Mouse (Mus musculus): ENCODE measurements around the gene Epb41l3. TPM values are rescaled to one million over a fixed set of nuclear protein-coding genes. Genes with fewer than 3 reads are reported as not detected.

The Epb41l3 gene
- polyA plus RNA-seq, 1 experiment: 5.8 TPM

- Histone ChIP-seq H3K27me3 (ENCODE audit: control insufficient read depth, insufficient read depth, low read length) (no peaks in the 10 kb centered on the region), H3K4me1 (ENCODE audit: control insufficient read depth, insufficient read depth, insufficient read length) (no peaks in the 10 kb centered on the region), H3K27ac (ENCODE audit: insufficient read depth, low read length) (no peak overlapping the region), H3K4me3 (ENCODE audit: extremely low read depth, insufficient read depth, insufficient read length) (no peak overlapping the region), H3K36me3 (ENCODE audit: control insufficient read depth, insufficient read depth, low read length) (no peaks in the 10 kb centered on the region)
- no peak for DNase-seq (ENCODE audit: low read depth in 1 of 2, low spot score in 2 of 2)
- WGBS: 95% methylated on average over 10 of the region's 10 CpGs
- TF ChIP-seq POLR2A (IDR thresholded peaks at IDR 0.05; ENCODE audit: low read depth, low read length) (no peak), CTCF (IDR thresholded peaks at IDR 0.05; ENCODE audit: extremely low read depth, insufficient read depth, insufficient read length, insufficient replicate concordance) (no peak)
Measured at GRCm38 (mm10) chr17:69196656-69197055, 121.2 kb downstream of the Epb41l3 start.

- no peaks in the 10 kb centered on the region for H3K4me1 ChIP-seq (ENCODE audit: control insufficient read depth, insufficient read depth, insufficient read length)
- no peaks in the 10 kb centered on the region for H3K36me3 ChIP-seq (ENCODE audit: control insufficient read depth, insufficient read depth, low read length)
- H3K4me3 ChIP-seq (ENCODE audit: extremely low read depth, insufficient read depth, insufficient read length): no peak overlapping the region
- WGBS: 60% methylated on average over 1 of the region's 1 CpGs
- DNase-seq (ENCODE audit: low read depth in 1 of 2, low spot score in 2 of 2): no peak
- H3K27me3 ChIP-seq (ENCODE audit: control insufficient read depth, insufficient read depth, low read length): no peaks in the 10 kb centered on the region
- no peak overlapping the region for H3K27ac ChIP-seq (ENCODE audit: insufficient read depth, low read length)
- TF ChIP-seq POLR2A (IDR thresholded peaks at IDR 0.05; ENCODE audit: low read depth, low read length) (no peak), CTCF (IDR thresholded peaks at IDR 0.05; ENCODE audit: extremely low read depth, insufficient read depth, insufficient read length, insufficient replicate concordance) (no peak)
Measured at GRCm38 (mm10) chr17:69198805-69199204, 123.3 kb downstream of the Epb41l3 start.

GRCm38 (mm10) chr17:69199827-69200226 is 124.3 kb downstream of the Epb41l3 start:
- no peaks in the 10 kb centered on the region for H3K36me3 ChIP-seq (ENCODE audit: control insufficient read depth, insufficient read depth, low read length)
- no peak overlapping the region for H3K27ac ChIP-seq (ENCODE audit: insufficient read depth, low read length)
- TF ChIP-seq POLR2A (IDR thresholded peaks at IDR 0.05; ENCODE audit: low read depth, low read length): no peak
- TF ChIP-seq CTCF (IDR thresholded peaks at IDR 0.05; ENCODE audit: extremely low read depth, insufficient read depth, insufficient read length, insufficient replicate concordance): no peak
- H3K27me3 ChIP-seq (ENCODE audit: control insufficient read depth, insufficient read depth, low read length): no peaks in the 10 kb centered on the region
- WGBS: 29% methylated on average over 6 of the region's 6 CpGs
- no peak overlapping the region for H3K4me3 ChIP-seq (ENCODE audit: extremely low read depth, insufficient read depth, insufficient read length)
- no peak for DNase-seq (ENCODE audit: low read depth in 1 of 2, low spot score in 2 of 2)
- no peaks in the 10 kb centered on the region for H3K4me1 ChIP-seq (ENCODE audit: control insufficient read depth, insufficient read depth, insufficient read length)

DNA sequence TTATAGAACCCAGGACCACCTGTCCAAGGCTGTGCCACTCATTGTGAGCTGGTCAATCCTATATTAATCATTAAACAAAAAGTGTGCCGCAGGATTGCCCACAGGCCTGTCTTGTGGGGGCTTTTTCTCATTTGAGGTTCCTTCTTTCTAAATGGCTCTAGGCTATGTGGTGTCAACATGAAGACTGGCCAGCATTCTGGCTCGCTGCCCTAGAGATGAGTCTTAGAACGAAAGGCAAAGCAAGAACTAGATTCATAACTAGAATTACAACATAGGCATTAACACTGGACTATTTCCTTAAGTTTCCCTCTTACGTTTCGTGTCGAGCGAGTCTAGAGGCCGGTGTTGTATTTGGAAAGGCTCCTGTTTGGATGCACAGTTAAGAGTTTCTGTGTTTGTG is 125.5 kb downstream of the Epb41l3 start:
- H3K4me1 ChIP-seq (ENCODE audit: control insufficient read depth, insufficient read depth, insufficient read length): no peaks in the 10 kb centered on the region
- no peak for DNase-seq (ENCODE audit: low read depth in 1 of 2, low spot score in 2 of 2)
- no peak overlapping the region for H3K4me3 ChIP-seq (ENCODE audit: extremely low read depth, insufficient read depth, insufficient read length)
- no peaks in the 10 kb centered on the region for H3K36me3 ChIP-seq (ENCODE audit: control insufficient read depth, insufficient read depth, low read length)
- H3K27ac ChIP-seq (ENCODE audit: insufficient read depth, low read length): peak overlapping the region; percentile 41; the same call in 1 of the 2 replicates
- H3K27me3 ChIP-seq (ENCODE audit: control insufficient read depth, insufficient read depth, low read length): no peaks in the 10 kb centered on the region
- TF ChIP-seq CTCF (IDR thresholded peaks at IDR 0.05; ENCODE audit: extremely low read depth, insufficient read depth, insufficient read length, insufficient replicate concordance): no peak
- no peak for TF ChIP-seq POLR2A (IDR thresholded peaks at IDR 0.05; ENCODE audit: low read depth, low read length)
- 88% methylated on average over 8 of the region's 8 CpGs for WGBS

GRCm38 (mm10) chr17:69205282-69205999 is 130.0 kb downstream of the Epb41l3 start:
- H3K27me3 ChIP-seq (ENCODE audit: control insufficient read depth, insufficient read depth, low read length): no peaks in the 10 kb centered on the region
- TF ChIP-seq POLR2A (IDR thresholded peaks at IDR 0.05; ENCODE audit: low read depth, low read length) (no peak), CTCF (IDR thresholded peaks at IDR 0.05; ENCODE audit: extremely low read depth, insufficient read depth, insufficient read length, insufficient replicate concordance) (no peak)
- DNase-seq (ENCODE audit: low read depth in 1 of 2, low spot score in 2 of 2): no peak

GRCm38 (mm10) chr17:69207562-69208312 is 132.3 kb downstream of the Epb41l3 start:
- 89% methylated on average over 15 of the region's 15 CpGs for WGBS
- H3K4me1 ChIP-seq (ENCODE audit: control insufficient read depth, insufficient read depth, insufficient read length): no peaks in the 10 kb centered on the region
- no peaks in the 10 kb centered on the region for H3K27me3 ChIP-seq (ENCODE audit: control insufficient read depth, insufficient read depth, low read length)
- no peaks in the 10 kb centered on the region for H3K36me3 ChIP-seq (ENCODE audit: control insufficient read depth, insufficient read depth, low read length)
- DNase-seq (ENCODE audit: low read depth in 1 of 2, low spot score in 2 of 2): no peak
- TF ChIP-seq POLR2A (IDR thresholded peaks at IDR 0.05; ENCODE audit: low read depth, low read length) (no peak), CTCF (IDR thresholded peaks at IDR 0.05; ENCODE audit: extremely low read depth, insufficient read depth, insufficient read length, insufficient replicate concordance) (no peak)
- no peak overlapping the region for H3K4me3 ChIP-seq (ENCODE audit: extremely low read depth, insufficient read depth, insufficient read length)
- H3K27ac ChIP-seq (ENCODE audit: insufficient read depth, low read length): no peak overlapping the region

More at GRCm38 (mm10) chr17:69205282-69205999, 130.0 kb downstream of the Epb41l3 start:
- H3K36me3 ChIP-seq (ENCODE audit: control insufficient read depth, insufficient read depth, low read length): no peaks in the 10 kb centered on the region
- no peak overlapping the region for H3K27ac ChIP-seq (ENCODE audit: insufficient read depth, low read length)
- H3K4me3 ChIP-seq (ENCODE audit: extremely low read depth, insufficient read depth, insufficient read length): no peak overlapping the region
- no peaks in the 10 kb centered on the region for H3K4me1 ChIP-seq (ENCODE audit: control insufficient read depth, insufficient read depth, insufficient read length)
- 90% methylated on average over 5 of the region's 5 CpGs for WGBS

DNA sequence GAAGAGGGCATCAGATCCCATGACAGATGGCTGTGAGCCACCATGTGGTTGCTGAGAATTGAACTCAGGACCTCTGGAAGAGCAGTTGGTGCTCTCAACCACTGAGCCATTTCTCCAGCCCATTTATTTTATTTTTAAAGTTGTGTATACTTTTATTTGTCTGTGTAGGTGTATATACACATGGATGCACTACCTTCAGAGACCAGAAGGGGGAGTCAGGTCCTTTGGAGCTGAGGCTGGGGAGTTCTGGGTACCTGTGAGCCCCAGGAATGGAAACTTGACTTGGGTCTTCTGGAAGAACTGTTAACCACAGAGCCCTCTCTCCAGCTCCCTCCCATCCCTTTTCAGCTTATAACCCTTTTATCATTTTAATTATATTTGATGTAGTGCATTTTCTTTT is 135.6 kb downstream of the Epb41l3 start:
- DNase-seq (ENCODE audit: low read depth in 1 of 2, low spot score in 2 of 2): no peak
- Histone ChIP-seq H3K27ac (ENCODE audit: insufficient read depth, low read length) (no peak overlapping the region), H3K4me1 (ENCODE audit: control insufficient read depth, insufficient read depth, insufficient read length) (no peaks in the 10 kb centered on the region), H3K36me3 (ENCODE audit: control insufficient read depth, insufficient read depth, low read length) (no peaks in the 10 kb centered on the region), H3K4me3 (ENCODE audit: extremely low read depth, insufficient read depth, insufficient read length) (no peak overlapping the region), H3K27me3 (ENCODE audit: control insufficient read depth, insufficient read depth, low read length) (no peaks in the 10 kb centered on the region)
- TF ChIP-seq POLR2A (IDR thresholded peaks at IDR 0.05; ENCODE audit: low read depth, low read length) (no peak), CTCF (IDR thresholded peaks at IDR 0.05; ENCODE audit: extremely low read depth, insufficient read depth, insufficient read length, insufficient replicate concordance) (no peak)
